29 mouse cellular contexts compared by ENCODE assay signal in genomic region chr4:141459766-141460165, GRCm38 (mm10). TPM values are rescaled to one million over a fixed set of nuclear protein-coding genes. Genes with fewer than 3 reads are reported as not detected.
A peak's percentile ranks its signal among the peaks of the same experiment; 100 is the strongest.
DNase-seq lines count a peak whose midpoint lies in the region; ATAC-seq and TF ChIP-seq lines count a peak whose summit lies in the region.
"Had no signal": no experiment of that assay in that cellular context is flagged by ENCODE, and none has a peak within 500 bp of the region (broad histone marks: within the 10 kb centered on the region; RNA-seq: fewer than 3 reads in every experiment).

No protein-coding gene starts in this region.

- 94% methylated on average over 9 of the region's 9 CpGs for WGBS in neural tube, embryonic 13.5 days
- 82% methylated on average over 9 of the region's 9 CpGs for WGBS in stomach, embryonic 15.5 days
- 85% methylated on average over 9 of the region's 9 CpGs for WGBS in stomach, postnatal 0 days
- WGBS in lung, postnatal 0 days = 87% methylated on average over 9 of the region's 9 CpGs

- H3K27me3 ChIP-seq in neural tube, embryonic 13.5 days = no peaks in the 10 kb centered on the region
- H3K27me3 ChIP-seq in stomach, embryonic 15.5 days (replicated peaks) = no peaks in the 10 kb centered on the region
- no peaks in the 10 kb centered on the region for H3K27me3 ChIP-seq in stomach, postnatal 0 days (ENCODE audit: control insufficient read depth, insufficient read depth, low read length)
- no peaks in the 10 kb centered on the region for H3K27me3 ChIP-seq in lung, postnatal 0 days (replicated peaks; ENCODE audit: insufficient read depth, low read length)
- H3K27me3 ChIP-seq: embryonic facial prominence, embryonic 12.5 days; forebrain, embryonic 13.5 days; forebrain, embryonic 15.5 days; Patski had no signal

- no peak overlapping the region for H3K4me3 ChIP-seq in gastrocnemius, adult 2 months
- no peak overlapping the region for H3K4me3 ChIP-seq in neural tube, embryonic 13.5 days
- no peak overlapping the region for H3K4me3 ChIP-seq in stomach, embryonic 15.5 days (replicated peaks)
- H3K4me3 ChIP-seq in stomach, postnatal 0 days (ENCODE audit: low read depth, low read length) = no peak overlapping the region
- H3K4me3 ChIP-seq in lung, postnatal 0 days (ENCODE audit: low read depth, low read length) = no peak overlapping the region
- H3K4me3 ChIP-seq: embryonic facial prominence, embryonic 10.5 days; embryonic facial prominence, embryonic 12.5 days; forebrain, embryonic 13.5 days; forebrain, embryonic 15.5 days had no signal

- no peak for DNase-seq in gastrocnemius, adult 2 months
- no peak for DNase-seq in gastrocnemius, postnatal 36 days
- DNase-seq in neural tube, embryonic 10.5 days (ENCODE audit: extremely low spot score, low spot score) = no peak
- DNase-seq in stomach, postnatal 0 days (ENCODE audit: low spot score) = no peak
- no peak for DNase-seq in lung, postnatal 0 days (ENCODE audit: low spot score)
- no peak for DNase-seq in lung, postnatal 10 days
- DNase-seq: adrenal gland, adult 8-10 months; adrenal gland, postnatal 14 days; adrenal gland, postnatal 36 days; cerebellum, adult 11-12 months; cerebellum, adult 2 months; cerebellum, adult 9-10 months; cerebellum, postnatal 14 days; forebrain, postnatal 0 days had no signal

- no peaks in the 10 kb centered on the region for H3K9me3 ChIP-seq in neural tube, embryonic 13.5 days
- H3K9me3 ChIP-seq in stomach, embryonic 15.5 days = no peaks in the 10 kb centered on the region
- H3K9me3 ChIP-seq in stomach, postnatal 0 days (ENCODE audit: control insufficient read depth, low read length) = no peaks in the 10 kb centered on the region
- H3K9me3 ChIP-seq in lung, postnatal 0 days (ENCODE audit: low read length) = no peaks in the 10 kb centered on the region
- H3K9me3 ChIP-seq: embryonic facial prominence, embryonic 10.5 days; embryonic facial prominence, embryonic 12.5 days; forebrain, embryonic 13.5 days; forebrain, embryonic 15.5 days had no signal

- H3K9ac ChIP-seq in neural tube, embryonic 13.5 days = 0 out of 2 replicates have a peak overlapping the region, but pooled peaks have one; percentile 9
- no peak overlapping the region for H3K9ac ChIP-seq in stomach, embryonic 15.5 days
- H3K9ac ChIP-seq in stomach, postnatal 0 days (ENCODE audit: low read length) = 0 out of 2 replicates have a peak overlapping the region, but pooled peaks have one; percentile 13
- no peak overlapping the region for H3K9ac ChIP-seq in lung, postnatal 0 days (replicated peaks; ENCODE audit: low read depth)
- H3K9ac ChIP-seq: embryonic facial prominence, embryonic 12.5 days; forebrain, embryonic 13.5 days; forebrain, embryonic 15.5 days; forebrain, postnatal 0 days had no signal

- no peak for ATAC-seq in neural tube, embryonic 13.5 days (ENCODE audit: low read depth)
- no peak for ATAC-seq in stomach, embryonic 15.5 days (ENCODE audit: insufficient read depth, low FRiP score, low read depth)
- no peak for ATAC-seq in stomach, postnatal 0 days (ENCODE audit: low FRiP score, low TSS enrichment)
- ATAC-seq in lung, postnatal 0 days = no peak
- ATAC-seq: activated CD4-positive, CD25-positive, alpha-beta regulatory T cell, adult 4 months; forebrain, embryonic 13.5 days; forebrain, embryonic 15.5 days; forebrain, postnatal 0 days; Patski had no signal

- H3K4me1 ChIP-seq in neural tube, embryonic 13.5 days (replicated peaks) = peaks cover 43% of the 10 kb centered on the region
- peaks cover 28% of the 10 kb centered on the region for H3K4me1 ChIP-seq in stomach, embryonic 15.5 days
- H3K4me1 ChIP-seq in stomach, postnatal 0 days (replicated peaks; ENCODE audit: control insufficient read depth, insufficient read depth) = peaks cover 2% of the 10 kb centered on the region; the same call in 1 of the 2 replicates
- H3K4me1 ChIP-seq in lung, postnatal 0 days (ENCODE audit: insufficient read depth, low read depth, low read length) = no peaks in the 10 kb centered on the region

- TF ChIP-seq CTCF in gastrocnemius, adult 2 months (IDR thresholded peaks at IDR 0.05) = no peak
- TF ChIP-seq CTCF in stomach, postnatal 0 days (IDR thresholded peaks at IDR 0.05; ENCODE audit: low read depth) = no peak
- TF ChIP-seq CTCF in lung, postnatal 0 days (IDR thresholded peaks at IDR 0.05) = no peak

- no peak for TF ChIP-seq EP300 in stomach, postnatal 0 days (optimal IDR thresholded peaks at IDR 0.05)
- no peak for TF ChIP-seq EP300 in lung, postnatal 0 days (IDR thresholded peaks at IDR 0.05)

- peaks cover 51% of the 10 kb centered on the region for H3K36me3 ChIP-seq in neural tube, embryonic 13.5 days
- H3K36me3 ChIP-seq in stomach, embryonic 15.5 days = peaks cover 34% of the 10 kb centered on the region
- peaks cover 14% of the 10 kb centered on the region for H3K36me3 ChIP-seq in stomach, postnatal 0 days (ENCODE audit: control insufficient read depth, insufficient read depth, low read length)
- peaks cover 7% of the 10 kb centered on the region; the same call in 1 of the 2 replicates for H3K36me3 ChIP-seq in lung, postnatal 0 days (ENCODE audit: insufficient read depth, low read length)

- peak overlapping the region; percentile 91 for H3K27ac ChIP-seq in gastrocnemius, adult 2 months
- no peak overlapping the region for H3K27ac ChIP-seq in neural tube, embryonic 13.5 days (replicated peaks)
- peak overlapping the region; percentile 76 for H3K27ac ChIP-seq in stomach, embryonic 15.5 days
- H3K27ac ChIP-seq in stomach, postnatal 0 days (replicated peaks) = peak overlapping the region; percentile 85
- no peak overlapping the region for H3K27ac ChIP-seq in lung, postnatal 0 days (ENCODE audit: low read length)
- H3K27ac ChIP-seq: embryonic facial prominence, embryonic 12.5 days; forebrain, embryonic 15.5 days had no signal

- intact Hi-C loops in gastrocnemius, adult 2 months (cut with DNase I) = loop anchor here (5.0 kb wide), 1 partner anchor 78 kb away; the partner anchor contains the start of gene Spen
- intact Hi-C loops in gastrocnemius, postnatal 36 days (cut with DNase I) = no loop called here

- no peak overlapping the region for H3K4me2 ChIP-seq in neural tube, embryonic 13.5 days
- no peak overlapping the region for H3K4me2 ChIP-seq in stomach, embryonic 15.5 days
- H3K4me2 ChIP-seq in stomach, postnatal 0 days (replicated peaks; ENCODE audit: low read depth) = no peak overlapping the region
- no peak overlapping the region for H3K4me2 ChIP-seq in lung, postnatal 0 days (replicated peaks; ENCODE audit: low read depth, low read length)
- H3K4me2 ChIP-seq: embryonic facial prominence, embryonic 12.5 days; forebrain, embryonic 13.5 days; forebrain, embryonic 15.5 days had no signal

RNA-seq across cellular contexts. Expression of gene Zbtb17, which starts 15.3 kb away (rescaled TPM):
- total RNA-seq in gastrocnemius, adult 2 months (2021) = 10 to 100 TPM; 30.2 to 30.6 TPM
- 10 to 100 TPM; 25.2 to 25.5 TPM for total RNA-seq in gastrocnemius, postnatal 36 days (2021)
- polyA plus RNA-seq in neural tube, embryonic 13.5 days (2015; fragmentation: Nextera tagmentation; extraction: Ambion mirVana) = 45.0 and 45.9 TPM in 2 replicates
- polyA plus RNA-seq in stomach, embryonic 15.5 days (2015; fragmentation: Nextera tagmentation; extraction: Ambion mirVana) = 27.5 and 30.9 TPM in 2 replicates
- 13.3 and 16.8 TPM in 2 replicates for polyA plus RNA-seq in stomach, postnatal 0 days (2015; fragmentation: Nextera tagmentation; extraction: Ambion mirVana)
- 14.1 and 14.3 TPM in 2 replicates for polyA plus RNA-seq in lung, postnatal 0 days (2015; fragmentation: Nextera tagmentation; extraction: Ambion mirVana)

RNA-seq across cellular contexts. Expression of gene Srarp, which starts 23.9 kb away (rescaled TPM):
- total RNA-seq in gastrocnemius, adult 2 months (2021) = 1 to 10 TPM in 1 of 2 experiments, under 1 TPM in 1; 0.92 to 1.6 TPM
- total RNA-seq in gastrocnemius, postnatal 36 days (2021) = under 1 TPM; 0.31 to 0.67 TPM
- not detected in 2 replicates for polyA plus RNA-seq in neural tube, embryonic 13.5 days (2015; fragmentation: Nextera tagmentation; extraction: Ambion mirVana)
- not detected in 2 replicates for polyA plus RNA-seq in stomach, embryonic 15.5 days (2015; fragmentation: Nextera tagmentation; extraction: Ambion mirVana)
- not detected in 2 replicates for polyA plus RNA-seq in stomach, postnatal 0 days (2015; fragmentation: Nextera tagmentation; extraction: Ambion mirVana)
- not detected in 2 replicates for polyA plus RNA-seq in lung, postnatal 0 days (2015; fragmentation: Nextera tagmentation; extraction: Ambion mirVana)
- total RNA-seq: adrenal gland, postnatal 14 days; adrenal gland, postnatal 36 days; ES-E14; MEL had no signal
- polyA plus RNA-seq: activated CD4-positive, CD25-positive, alpha-beta regulatory T cell, adult 4 months; C2C12; embryonic facial prominence, embryonic 10.5 days; embryonic facial prominence, embryonic 12.5 days; embryonic facial prominence, embryonic 14.5 days; forebrain, embryonic 11.5 days; forebrain, embryonic 13.5 days; forebrain, embryonic 15.5 days had no signal

RNA-seq across cellular contexts. Expression of gene Hspb7, which starts 39.2 kb away (rescaled TPM):
- 100 to 1,000 TPM; 223 to 468 TPM for total RNA-seq in gastrocnemius, adult 2 months (2021)
- total RNA-seq in gastrocnemius, postnatal 36 days (2021) = 100 to 1,000 TPM; 198 to 366 TPM
- polyA plus RNA-seq in neural tube, embryonic 13.5 days (2015; fragmentation: Nextera tagmentation; extraction: Ambion mirVana) = not detected in 2 replicates
- 2.4 and 2.8 TPM in 2 replicates for polyA plus RNA-seq in stomach, embryonic 15.5 days (2015; fragmentation: Nextera tagmentation; extraction: Ambion mirVana)
- polyA plus RNA-seq in stomach, postnatal 0 days (2015; fragmentation: Nextera tagmentation; extraction: Ambion mirVana) = 2.3 and 3.5 TPM in 2 replicates
- polyA plus RNA-seq in lung, postnatal 0 days (2015; fragmentation: Nextera tagmentation; extraction: Ambion mirVana) = 1.9 and 2.3 TPM in 2 replicates
- total RNA-seq: ES-E14; forebrain, postnatal 0 days; MEL had no signal
- polyA plus RNA-seq: activated CD4-positive, CD25-positive, alpha-beta regulatory T cell, adult 4 months; embryonic facial prominence, embryonic 10.5 days; embryonic facial prominence, embryonic 12.5 days; forebrain, embryonic 11.5 days; forebrain, embryonic 13.5 days; forebrain, embryonic 15.5 days; forebrain, postnatal 0 days had no signal

RNA-seq across cellular contexts. Expression of gene Clcnkb, which starts 44.0 kb away (rescaled TPM):
- total RNA-seq in gastrocnemius, adult 2 months (2021) = under 1 TPM in 1 of 2 experiments, not detected in 1; 0.25 TPM
- total RNA-seq in gastrocnemius, postnatal 36 days (2021) = under 1 TPM in 1 of 2 experiments, not detected in 1; 0.27 TPM
- not detected in 2 replicates for polyA plus RNA-seq in neural tube, embryonic 13.5 days (2015; fragmentation: Nextera tagmentation; extraction: Ambion mirVana)
- polyA plus RNA-seq in stomach, embryonic 15.5 days (2015; fragmentation: Nextera tagmentation; extraction: Ambion mirVana) = 0.14 TPM in 1 of 2 replicates, not detected in the other
- not detected in 2 replicates for polyA plus RNA-seq in stomach, postnatal 0 days (2015; fragmentation: Nextera tagmentation; extraction: Ambion mirVana)
- polyA plus RNA-seq in lung, postnatal 0 days (2015; fragmentation: Nextera tagmentation; extraction: Ambion mirVana) = not detected in 2 replicates
- total RNA-seq: adrenal gland, adult 18-20 months; adrenal gland, adult 8-10 months; adrenal gland, postnatal 14 days; adrenal gland, postnatal 36 days; forebrain, postnatal 0 days; MEL had no signal
- polyA plus RNA-seq: activated CD4-positive, CD25-positive, alpha-beta regulatory T cell, adult 4 months; C2C12; cerebellum, adult 2 months; cortical plate, adult 2 months; embryonic facial prominence, embryonic 12.5 days; embryonic facial prominence, embryonic 14.5 days; forebrain, embryonic 11.5 days; forebrain, embryonic 13.5 days; forebrain, embryonic 15.5 days; forebrain, postnatal 0 days had no signal

Comparison
In these comparisons a context has a peak if more than half of its experiments do, and no peak if none do; other contexts are left out.
1. H3K9ac ChIP-seq: peak in neural tube, embryonic 13.5 days (single experiment) and stomach, postnatal 0 days (single experiment); none in stomach, embryonic 15.5 days (single experiment) and lung, postnatal 0 days (single experiment).
2. H3K27ac ChIP-seq: peak in gastrocnemius, adult 2 months (single experiment), stomach, embryonic 15.5 days (single experiment) and stomach, postnatal 0 days (single experiment); none in neural tube, embryonic 13.5 days (single experiment) and lung, postnatal 0 days (single experiment).